Mouse (Mus musculus): Measurements from ENCODE around the gene Gm19965.

Gm19965 gene

DNA sequence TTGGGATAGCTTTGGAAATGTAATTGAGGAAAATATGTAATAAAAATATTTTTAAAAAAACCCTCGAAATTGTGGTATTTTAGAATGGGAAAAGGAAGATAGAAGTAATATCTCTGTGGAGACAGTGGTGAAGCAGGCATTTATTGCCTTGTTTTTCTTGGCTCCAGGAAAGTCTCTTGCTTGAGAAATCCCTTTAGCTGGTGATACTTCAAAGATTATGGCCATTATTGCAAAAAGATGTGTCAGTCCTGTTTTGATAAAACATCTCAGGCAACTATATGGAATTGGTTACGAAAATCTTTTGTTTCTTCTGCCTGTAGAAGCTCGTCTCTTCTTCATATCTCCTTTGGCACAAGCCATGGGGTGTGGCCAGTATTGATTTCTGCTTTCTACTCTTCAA lies at the start of gene Gm19965:
Gm19965 (plus strand) TSS at position 301 of the 400 bp plus-strand sequence.
- DNase-seq (ENCODE audit: low spot score): no peak

DNA sequence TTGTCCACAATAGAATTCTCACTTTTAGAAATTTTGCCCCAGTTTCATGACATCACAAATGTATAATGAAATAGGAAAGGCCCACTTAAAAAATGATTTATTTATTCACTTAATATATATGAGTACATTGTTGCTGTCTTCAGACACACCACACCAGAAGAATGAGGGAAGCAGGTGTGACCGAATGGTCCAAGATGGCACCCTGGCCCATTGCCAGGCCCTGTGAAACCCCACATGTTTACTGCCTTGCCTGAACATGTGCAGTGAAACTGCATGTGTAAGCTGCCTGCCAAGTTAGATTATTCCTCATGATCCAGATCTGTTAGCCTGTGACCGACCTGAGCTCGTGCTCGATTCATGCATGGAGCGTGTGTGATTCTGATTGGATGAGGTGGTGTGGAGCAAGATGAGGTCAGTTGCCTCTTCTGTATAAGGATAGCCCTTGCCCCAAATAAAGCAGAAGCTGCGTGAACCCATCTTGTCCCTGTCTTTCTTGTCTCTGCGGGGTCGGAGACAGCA lies 20.3 kb upstream of the Gm19965 start:
- no peak for DNase-seq (ENCODE audit: low spot score)
